In the genomic region with DNA sequence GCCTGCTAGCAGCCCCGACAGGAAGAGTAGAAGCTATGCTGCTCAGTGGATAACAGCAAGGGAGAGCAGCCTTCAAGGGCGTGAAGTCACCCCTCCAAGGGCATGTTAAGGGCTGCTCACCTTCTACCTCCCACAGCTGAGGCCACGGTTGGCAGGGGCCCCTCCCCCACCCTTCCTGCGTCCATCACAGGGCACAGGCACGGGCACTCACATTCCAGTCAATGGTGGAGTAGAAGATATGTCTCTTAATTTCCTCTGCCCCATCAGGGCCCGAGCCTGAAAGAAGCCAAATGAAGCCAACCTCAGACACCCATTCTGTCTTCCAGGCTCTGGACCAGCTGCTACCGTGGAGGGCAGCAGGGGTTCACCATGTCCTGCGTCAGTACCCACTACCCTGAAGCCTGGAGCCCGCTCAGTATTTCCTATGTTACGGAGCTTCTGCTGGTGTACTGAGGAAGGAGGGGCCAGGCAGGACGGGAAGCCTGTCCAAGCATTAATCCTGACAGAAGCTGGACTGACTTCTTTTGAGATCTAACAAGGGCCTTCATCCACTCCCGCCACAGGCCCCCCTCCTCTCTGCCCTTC, we compare ENCODE assay signal across 10 mouse cellular contexts. TPM values are rescaled to one million over a fixed set of nuclear protein-coding genes. Genes with fewer than 3 reads are reported as not detected.
DNase-seq lines count a peak whose midpoint lies in the region; ATAC-seq and TF ChIP-seq lines count a peak whose summit lies in the region.
"Had no signal": no experiment of that assay in that cellular context is flagged by ENCODE, and none has a peak within 500 bp of the region (broad histone marks: within the 10 kb centered on the region; RNA-seq: fewer than 3 reads in every experiment).

No protein-coding gene starts in this region.

- no peak overlapping the region for H3K4me2 ChIP-seq in heart, embryonic 13.5 days
- no peak overlapping the region for H3K4me2 ChIP-seq in intestine, postnatal 0 days (replicated peaks; ENCODE audit: low read depth)
- H3K4me2 ChIP-seq: lung, embryonic 14.5 days had no signal

- 63% methylated on average over 12 of the region's 12 CpGs for WGBS in heart, embryonic 13.5 days
- WGBS in intestine, postnatal 0 days: 73% methylated on average over 12 of the region's 12 CpGs

- H3K9ac ChIP-seq in heart, embryonic 13.5 days: 0 out of 2 replicates have a peak overlapping the region, but pooled peaks have one; percentile 44
- no peak overlapping the region for H3K9ac ChIP-seq in intestine, postnatal 0 days (ENCODE audit: low read depth, low read length)
- H3K9ac ChIP-seq: lung, embryonic 14.5 days had no signal

- no peaks in the 10 kb centered on the region for H3K27me3 ChIP-seq in heart, embryonic 13.5 days (replicated peaks)
- no peaks in the 10 kb centered on the region for H3K27me3 ChIP-seq in intestine, postnatal 0 days (replicated peaks; ENCODE audit: control insufficient read depth, insufficient read depth, low read length)

- TF ChIP-seq CTCF in intestine, postnatal 0 days (IDR thresholded peaks at IDR 0.05; ENCODE audit: low read depth): no peak

- no peak overlapping the region for H3K4me3 ChIP-seq in heart, embryonic 13.5 days
- H3K4me3 ChIP-seq in intestine, postnatal 0 days (ENCODE audit: low read depth, low read length): no peak overlapping the region

- DNase-seq in heart, postnatal 4 days: no peak
- DNase-seq in retina, postnatal 1 day: peak; percentile 14
- no peak for DNase-seq in retina, embryonic 14.5 days (ENCODE audit: low spot score)
- DNase-seq in left cerebral cortex, adult 8-10 months (ENCODE audit: low spot score in 2 of 2): no peak
- DNase-seq in layer of hippocampus, postnatal 36 days: no peak
- no peak for DNase-seq in urinary bladder, adult 2 months (ENCODE audit: low spot score)
- DNase-seq: cerebellum, postnatal 10 days; lung, embryonic 14.5 days had no signal

- H3K9me3 ChIP-seq in heart, embryonic 13.5 days: no peaks in the 10 kb centered on the region
- no peaks in the 10 kb centered on the region for H3K9me3 ChIP-seq in intestine, postnatal 0 days (ENCODE audit: control insufficient read depth)

- no peak overlapping the region for H3K27ac ChIP-seq in heart, embryonic 13.5 days (replicated peaks)
- H3K27ac ChIP-seq in intestine, postnatal 0 days (ENCODE audit: low read depth, low read length): 0 out of 2 replicates have a peak overlapping the region, but pooled peaks have one; percentile 15

- H3K4me1 ChIP-seq in heart, embryonic 13.5 days: peaks cover 13% of the 10 kb centered on the region
- no peaks in the 10 kb centered on the region for H3K4me1 ChIP-seq in intestine, postnatal 0 days (replicated peaks; ENCODE audit: control insufficient read depth, insufficient read depth, low read length)

- ATAC-seq in heart, embryonic 13.5 days (ENCODE audit: extremely low read depth, insufficient number of reproducible peaks, low FRiP score, low TSS enrichment): no peak
- no peak for ATAC-seq in intestine, postnatal 0 days

- H3K36me3 ChIP-seq in heart, embryonic 13.5 days: peaks cover 54% of the 10 kb centered on the region
- peaks cover 90% of the 10 kb centered on the region for H3K36me3 ChIP-seq in intestine, postnatal 0 days (ENCODE audit: control insufficient read depth, insufficient read depth)

RNA-seq across cellular contexts. Expression of gene Rps6ka1, which starts 23.7 kb away (rescaled TPM):
- polyA plus RNA-seq in heart, embryonic 13.5 days (2015; fragmentation: Nextera tagmentation; extraction: Ambion mirVana): 18.3 and 18.9 TPM in 2 replicates
- 10 to 100 TPM in 1 of 2 experiments, 1 to 10 TPM in 1; 9.1 to 10.7 TPM for total RNA-seq in heart, postnatal 4 days (2021)
- 86.2 and 88.8 TPM in 2 replicates for polyA plus RNA-seq in intestine, postnatal 0 days (2015; fragmentation: Nextera tagmentation; extraction: Ambion mirVana)
- 10 to 100 TPM; 15.3 to 19.2 (median 17.7) TPM for total RNA-seq in left cerebral cortex, adult 8-10 months (2022)
- total RNA-seq in layer of hippocampus, postnatal 36 days (2021): 10 to 100 TPM in 1 of 2 experiments, 1 to 10 TPM in 1; 9.6 to 11.3 TPM
- 15.9 and 17.9 TPM in 2 replicates for polyA plus RNA-seq in urinary bladder, adult 2 months (2012; rRNA removed)
